Mouse (Mus musculus): ENCODE results near the gene Aco1. TPM values are rescaled to one million over a fixed set of nuclear protein-coding genes. Genes with fewer than 3 reads are reported as not detected.

Aco1 gene
- polyA plus RNA-seq, 1 experiment, result 28.7 TPM

GRCm38 (mm10) chr4:40221876-40222585 lies 79.2 kb downstream of the Aco1 start:
- no peak for TF ChIP-seq POLR2A (IDR thresholded peaks at IDR 0.05; ENCODE audit: extremely low read depth, insufficient read depth, low read length)
- TF ChIP-seq CTCF (IDR thresholded peaks at IDR 0.05; ENCODE audit: extremely low read depth, insufficient read depth, low read length), result no peak
- Histone ChIP-seq H3K4me1 (ENCODE audit: control insufficient read depth, insufficient read depth, low read length) (no peaks in the 10 kb centered on the region), H3K4me3 (ENCODE audit: insufficient read depth, low read length) (no peak overlapping the region), H3K27ac (ENCODE audit: insufficient read depth, low read length) (no peak overlapping the region)

DNA sequence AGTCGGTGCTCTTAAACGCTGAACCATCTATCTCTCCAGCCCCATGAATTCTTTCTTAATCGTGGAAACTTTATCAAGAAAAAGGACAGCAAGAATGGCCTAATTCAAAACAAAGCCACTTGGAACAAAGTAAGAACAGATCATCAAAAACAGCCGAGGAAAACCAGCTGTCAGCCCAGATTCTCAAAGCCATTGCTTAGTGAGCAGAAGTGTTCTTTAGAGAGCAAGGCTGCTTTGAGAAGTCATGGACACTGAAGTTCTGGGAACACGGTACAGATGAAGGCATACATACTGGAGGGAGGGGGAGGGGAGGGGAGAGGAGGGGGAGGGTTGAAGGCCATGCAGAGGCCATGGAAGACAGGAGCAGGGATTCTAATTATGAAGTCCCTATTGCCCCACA lies 83.2 kb downstream of the Aco1 start:
- TF ChIP-seq POLR2A (IDR thresholded peaks at IDR 0.05; ENCODE audit: extremely low read depth, insufficient read depth, low read length) (no peak), CTCF (IDR thresholded peaks at IDR 0.05; ENCODE audit: extremely low read depth, insufficient read depth, low read length) (no peak)
- Histone ChIP-seq H3K27ac (ENCODE audit: insufficient read depth, low read length) (no peak overlapping the region), H3K4me3 (ENCODE audit: insufficient read depth, low read length) (no peak overlapping the region), H3K4me1 (ENCODE audit: control insufficient read depth, insufficient read depth, low read length) (no peaks in the 10 kb centered on the region)

GRCm38 (mm10) chr4:40227131-40227530 lies 84.2 kb downstream of the Aco1 start:
- no peak overlapping the region for H3K4me3 ChIP-seq (ENCODE audit: insufficient read depth, low read length)
- H3K27ac ChIP-seq (ENCODE audit: insufficient read depth, low read length), result no peak overlapping the region
- TF ChIP-seq POLR2A (IDR thresholded peaks at IDR 0.05; ENCODE audit: extremely low read depth, insufficient read depth, low read length) (no peak), CTCF (IDR thresholded peaks at IDR 0.05; ENCODE audit: extremely low read depth, insufficient read depth, low read length) (no peak)

GRCm38 (mm10) chr4:40227886-40228285 lies 85.0 kb downstream of the Aco1 start:
- no peaks in the 10 kb centered on the region for H3K4me1 ChIP-seq (ENCODE audit: control insufficient read depth, insufficient read depth, low read length)
- no peak overlapping the region for H3K4me3 ChIP-seq (ENCODE audit: insufficient read depth, low read length)
- no peak overlapping the region for H3K27ac ChIP-seq (ENCODE audit: insufficient read depth, low read length)
- no peak for TF ChIP-seq POLR2A (IDR thresholded peaks at IDR 0.05; ENCODE audit: extremely low read depth, insufficient read depth, low read length)
- no peak for TF ChIP-seq CTCF (IDR thresholded peaks at IDR 0.05; ENCODE audit: extremely low read depth, insufficient read depth, low read length)

More at GRCm38 (mm10) chr4:40227131-40227530, 84.2 kb downstream of the Aco1 start:
- H3K4me1 ChIP-seq (ENCODE audit: control insufficient read depth, insufficient read depth, low read length), result no peaks in the 10 kb centered on the region

DNA sequence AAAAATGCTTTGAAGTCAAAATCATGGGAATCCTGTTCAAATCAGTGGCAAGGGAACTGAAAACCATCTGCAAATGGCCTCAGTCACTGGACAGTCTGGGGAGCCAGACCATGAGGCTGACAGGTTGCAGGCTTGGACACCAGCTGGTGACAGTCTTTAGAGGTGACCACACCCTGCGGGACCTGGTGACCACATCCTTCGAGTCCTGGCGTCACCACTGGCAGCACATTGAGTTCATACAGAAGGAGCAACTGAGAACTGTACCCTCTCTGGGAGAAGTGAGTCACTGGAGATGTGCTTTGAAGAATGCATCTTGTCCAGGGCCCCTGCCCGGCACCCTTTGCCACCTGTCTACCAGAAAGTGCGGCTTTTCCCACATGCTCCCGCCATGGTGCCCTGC lies 86.8 kb downstream of the Aco1 start:
- Histone ChIP-seq H3K27ac (ENCODE audit: insufficient read depth, low read length) (no peak overlapping the region), H3K4me1 (ENCODE audit: control insufficient read depth, insufficient read depth, low read length) (no peaks in the 10 kb centered on the region), H3K4me3 (ENCODE audit: insufficient read depth, low read length) (no peak overlapping the region)
- TF ChIP-seq POLR2A (IDR thresholded peaks at IDR 0.05; ENCODE audit: extremely low read depth, insufficient read depth, low read length), result no peak
- no peak for TF ChIP-seq CTCF (IDR thresholded peaks at IDR 0.05; ENCODE audit: extremely low read depth, insufficient read depth, low read length)

- Histone ChIP-seq H3K4me3 (ENCODE audit: insufficient read depth, low read length) (no peak overlapping the region), H3K4me1 (ENCODE audit: control insufficient read depth, insufficient read depth, low read length) (no peaks in the 10 kb centered on the region), H3K27ac (ENCODE audit: insufficient read depth, low read length) (no peak overlapping the region)
- TF ChIP-seq POLR2A (IDR thresholded peaks at IDR 0.05; ENCODE audit: extremely low read depth, insufficient read depth, low read length) (no peak), CTCF (IDR thresholded peaks at IDR 0.05; ENCODE audit: extremely low read depth, insufficient read depth, low read length) (no peak)
These were observed 90.3 kb downstream of the Aco1 start for GRCm38 (mm10) chr4:40233062-40233664.

DNA sequence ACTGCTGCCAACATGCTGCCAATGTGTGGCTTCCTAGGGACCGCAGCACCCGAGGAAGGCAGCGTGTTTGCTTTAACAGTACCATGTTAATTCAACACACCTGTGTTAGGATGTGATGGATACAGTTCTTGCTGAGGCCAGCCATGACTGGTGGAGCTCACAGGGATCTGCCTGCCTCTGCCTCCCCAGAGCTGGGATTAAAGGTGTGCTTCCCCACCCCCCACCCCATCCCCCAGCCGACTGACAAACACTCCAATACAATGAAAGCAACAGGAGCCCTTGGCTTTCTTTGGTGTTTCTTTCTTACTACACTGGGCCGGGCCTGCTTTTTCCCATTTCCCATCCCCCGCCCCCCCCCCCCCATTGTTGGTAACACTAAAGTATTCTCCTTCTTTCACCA lies 91.4 kb downstream of the Aco1 start:
- Histone ChIP-seq H3K4me3 (ENCODE audit: insufficient read depth, low read length) (no peak overlapping the region), H3K4me1 (ENCODE audit: control insufficient read depth, insufficient read depth, low read length) (no peaks in the 10 kb centered on the region), H3K27ac (ENCODE audit: insufficient read depth, low read length) (no peak overlapping the region)
- TF ChIP-seq POLR2A (IDR thresholded peaks at IDR 0.05; ENCODE audit: extremely low read depth, insufficient read depth, low read length), result no peak
- no peak for TF ChIP-seq CTCF (IDR thresholded peaks at IDR 0.05; ENCODE audit: extremely low read depth, insufficient read depth, low read length)

- Histone ChIP-seq H3K4me1 (ENCODE audit: control insufficient read depth, insufficient read depth, low read length) (no peaks in the 10 kb centered on the region), H3K27ac (ENCODE audit: insufficient read depth, low read length) (no peak overlapping the region), H3K4me3 (ENCODE audit: insufficient read depth, low read length) (no peak overlapping the region)
- no peak for TF ChIP-seq CTCF (IDR thresholded peaks at IDR 0.05; ENCODE audit: extremely low read depth, insufficient read depth, low read length)
- TF ChIP-seq POLR2A (IDR thresholded peaks at IDR 0.05; ENCODE audit: extremely low read depth, insufficient read depth, low read length), result no peak
These were observed 93.9 kb downstream of the Aco1 start for GRCm38 (mm10) chr4:40236829-40237228.

- H3K27ac ChIP-seq (ENCODE audit: insufficient read depth, low read length), result no peak overlapping the region
- no peak for TF ChIP-seq CTCF (IDR thresholded peaks at IDR 0.05; ENCODE audit: extremely low read depth, insufficient read depth, low read length)
- TF ChIP-seq POLR2A (IDR thresholded peaks at IDR 0.05; ENCODE audit: extremely low read depth, insufficient read depth, low read length), result no peak
- peak overlapping the region; percentile 51 for H3K4me3 ChIP-seq (ENCODE audit: insufficient read depth, low read length)
- H3K4me1 ChIP-seq (ENCODE audit: control insufficient read depth, insufficient read depth, low read length), result no peaks in the 10 kb centered on the region
These were observed 95.9 kb downstream of the Aco1 start for GRCm38 (mm10) chr4:40238483-40239408.

Measured in cortical plate, adult 2 months (tissue).